8 mouse cellular contexts compared by ENCODE assay signal in the genomic region with DNA sequence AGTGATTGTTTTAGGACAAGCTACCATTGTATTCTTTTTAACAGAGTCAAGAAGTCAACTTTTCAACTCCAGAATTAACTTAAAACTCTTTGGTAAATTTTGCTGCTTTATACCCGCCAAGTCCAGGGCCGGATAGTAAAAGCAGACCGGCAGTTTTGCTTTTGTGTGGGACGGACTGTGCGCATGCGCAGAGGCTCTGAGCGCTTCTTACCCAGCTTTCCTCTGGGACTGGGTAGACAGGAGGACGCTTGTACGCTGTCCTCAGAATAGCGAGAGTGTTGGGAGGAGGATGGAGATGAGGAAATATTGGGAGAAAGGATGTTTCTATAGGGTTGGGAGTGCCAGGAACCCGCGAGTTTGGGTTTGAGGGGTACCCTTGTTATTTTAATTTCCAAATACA.
DNase-seq lines count a peak whose midpoint lies in the region.

No protein-coding gene starts in this region.

- DNase-seq in WW6 (ENCODE audit: low read depth, low spot score) = peak; percentile 48
- DNase-seq in cerebellum, postnatal 36 days = peak; percentile 79 to 82
- DNase-seq in gastrocnemius, postnatal 10 days = peak; percentile 84
- DNase-seq in induced T-regulatory cell, adult 2 months (ENCODE audit: low read depth) = peak; percentile 82
- DNase-seq in left cerebral cortex, adult 18-20 months (ENCODE audit: low spot score in 2 of 2) = peak; percentile 77 to 79
- DNase-seq in lung, postnatal 25 days (ENCODE audit: low spot score) = peak; percentile 68
- DNase-seq in retina, postnatal 7 days (ENCODE audit: low read depth, low spot score) = peak; percentile 43
- peak; percentile 46 to 69 for DNase-seq in urinary bladder, postnatal 36 days (ENCODE audit: low spot score in 2 of 2)

Comparison
In these comparisons a context has a peak if more than half of its experiments do, and no peak if none do; other contexts are left out.
1. Peak in every context shown above with its lines: DNase-seq.